Mouse (Mus musculus) small intestine, adult 2 months (tissue): Measurements from ENCODE around the gene 4921524J17Rik. TPM values are rescaled to one million over a fixed set of nuclear protein-coding genes. Genes with fewer than 3 reads are reported as not detected.

ENCODE experiments used
- H3K27ac ChIP-seq: fragments of 200-500 bp; 2 replicates; pipeline ENCODE4 v1.5.1; 2012; ENCODE audit warnings: low read depth, low read length, control low read depth, inconsistent platforms; ENCODE audit not compliant: insufficient read depth
- H3K27me3 ChIP-seq: fragments of 200-500 bp; 2 replicates; pipeline ENCODE4 v1.6.1; 2012; ENCODE audit warnings: mild to moderate bottlenecking, moderate library complexity, low read length, inconsistent platforms; ENCODE audit not compliant: control insufficient read depth, insufficient read depth
- H3K36me3 ChIP-seq: fragments of 200-500 bp; 2 replicates; pipeline ENCODE4 v1.6.1; 2012; ENCODE audit warnings: mild to moderate bottlenecking, low read length, control low read depth, inconsistent platforms; ENCODE audit not compliant: control insufficient read depth, insufficient read depth
- H3K4me1 ChIP-seq: fragments of 200-500 bp; 2 replicates; pipeline ENCODE4 v1.6.1; 2012; ENCODE audit warnings: low read length, inconsistent platforms, mixed read lengths; ENCODE audit not compliant: control insufficient read depth, insufficient read depth, insufficient read length
- H3K4me3 ChIP-seq: fragments of 200-500 bp; 2 replicates; pipeline ENCODE4 v1.5.1; 2012; ENCODE audit warnings: low read depth, mild to moderate bottlenecking, control low read depth, inconsistent platforms, low read length, moderate library complexity
- CTCF ChIP-seq: fragments of 200-500 bp; IDR thresholded peaks from 2 replicates; pipeline ENCODE4 v1.5.1; 2012; ENCODE audit warnings: low read depth, mild to moderate bottlenecking, control low read depth, inconsistent platforms, low read length, moderate library complexity, mixed read lengths; ENCODE audit not compliant: insufficient replicate concordance, insufficient read length; ENCODE audit errors: extremely low read depth
- POLR2A ChIP-seq: fragments of 200-500 bp; IDR thresholded peaks from 2 replicates; pipeline ENCODE4 v1.6.1; 2012; ENCODE audit warnings: low read depth, mild to moderate bottlenecking, control low read depth, inconsistent platforms, low read length, moderate library complexity
- whole genome bisulfite sequencing: fragments of 180-500 bp; shearing (Covaris S2); methylation state at CpG from one replicate; pipeline ENCODE4 v1.1.7; 2018; 5-methylcytosine and 5-hydroxymethylcytosine counted together
- polyA plus RNA-seq: library from polyadenylated mRNA; depleted of rRNA; stranded (reverse); fragments of >200 nt; gene quantifications from 2 replicates; pipeline ENCODE4 v1.2.3, GENCODE M21; 2012; rRNA removed

The 4921524J17Rik gene
- polyA plus RNA-seq: 0.72 and 1.3 TPM in 2 replicates

- no peaks in the 10 kb centered on the region for H3K27me3 ChIP-seq
- H3K4me1 ChIP-seq: peaks cover 4% of the 10 kb centered on the region
- TF ChIP-seq POLR2A: peak; percentile 64
- no peak for TF ChIP-seq CTCF
- peak within 1 kb of the TSS; percentile 84 for H3K4me3 ChIP-seq
- WGBS: under 1% methylated on average over 84 of the region's 85 CpGs
- H3K36me3 ChIP-seq: no peaks in the 10 kb centered on the region
- H3K27ac ChIP-seq: peak within 1 kb of the TSS; percentile 66
Observed at GRCm38 (mm10) chr8:85432168-85433016, at the start of gene 4921524J17Rik. 4921524J17Rik (minus strand) TSS chr8:85432833.

- no peak for TF ChIP-seq CTCF
- no peak for TF ChIP-seq POLR2A
- Histone ChIP-seq H3K27me3 (no peaks in the 10 kb centered on the region), H3K27ac (no peak overlapping the region), H3K4me1 (no peaks in the 10 kb centered on the region), H3K4me3 (no peak overlapping the region), H3K36me3 (no peaks in the 10 kb centered on the region)
- WGBS: 60% methylated on average over 6 of the region's 6 CpGs
Observed at GRCm38 (mm10) chr8:85482427-85482826, 49.8 kb upstream of the 4921524J17Rik start.

GRCm38 (mm10) chr8:85481900-85482299 lies 49.3 kb upstream of the 4921524J17Rik start:
- TF ChIP-seq CTCF (no peak), POLR2A (no peak)
- no peaks in the 10 kb centered on the region for H3K27me3 ChIP-seq
- H3K4me1 ChIP-seq: no peaks in the 10 kb centered on the region
- no peaks in the 10 kb centered on the region for H3K36me3 ChIP-seq
- H3K27ac ChIP-seq: no peak overlapping the region
- no peak overlapping the region for H3K4me3 ChIP-seq
- 38% methylated on average over 10 of the region's 10 CpGs for WGBS

- no peaks in the 10 kb centered on the region for H3K27me3 ChIP-seq
- H3K36me3 ChIP-seq: no peaks in the 10 kb centered on the region
- no peak overlapping the region for H3K27ac ChIP-seq
- H3K4me3 ChIP-seq: no peak overlapping the region
- TF ChIP-seq CTCF (no peak), POLR2A (no peak)
- WGBS: 74% methylated on average over 2 of the region's 2 CpGs
- H3K4me1 ChIP-seq: no peaks in the 10 kb centered on the region
Observed at GRCm38 (mm10) chr8:85479710-85480109, 47.1 kb upstream of the 4921524J17Rik start.

- H3K27me3 ChIP-seq: no peaks in the 10 kb centered on the region
- no peaks in the 10 kb centered on the region for H3K36me3 ChIP-seq
- 88% methylated on average over 2 of the region's 2 CpGs for WGBS
- H3K4me1 ChIP-seq: no peaks in the 10 kb centered on the region
- H3K4me3 ChIP-seq: no peak overlapping the region
- TF ChIP-seq POLR2A (no peak), CTCF (no peak)
- H3K27ac ChIP-seq: no peak overlapping the region
Observed at GRCm38 (mm10) chr8:85478397-85478796, 45.8 kb upstream of the 4921524J17Rik start.

- Histone ChIP-seq H3K27me3 (no peaks in the 10 kb centered on the region), H3K27ac (no peak overlapping the region), H3K4me1 (no peaks in the 10 kb centered on the region), H3K4me3 (no peak overlapping the region), H3K36me3 (no peaks in the 10 kb centered on the region)
- no peak for TF ChIP-seq POLR2A
- TF ChIP-seq CTCF: no peak
- WGBS: 25% methylated on average over 4 of the region's 4 CpGs
Observed at GRCm38 (mm10) chr8:85476970-85477545, 44.4 kb upstream of the 4921524J17Rik start.

- TF ChIP-seq CTCF (no peak), POLR2A (no peak)
- Histone ChIP-seq H3K36me3 (no peaks in the 10 kb centered on the region), H3K4me1 (no peaks in the 10 kb centered on the region), H3K27ac (no peak overlapping the region), H3K4me3 (no peak overlapping the region), H3K27me3 (no peaks in the 10 kb centered on the region)
- WGBS: 92% methylated on average over 3 of the region's 3 CpGs
Observed at GRCm38 (mm10) chr8:85474924-85475323, 42.3 kb upstream of the 4921524J17Rik start.
